Mouse (Mus musculus): ENCODE measurements around the gene Tsen54.

Gene Tsen54

GRCm38 (mm10) chr11:115814605-115815450 is at the start of gene Tsen54:
Gene Tsen54, plus strand, starts transcription at chr11:115814724.
- in situ Hi-C loops (cut with MboI): loop anchor here (5.0 to 10.0 kb wide), 2 partner anchors 93 to 330 kb away; no protein-coding TSS in a partner anchor

DNA sequence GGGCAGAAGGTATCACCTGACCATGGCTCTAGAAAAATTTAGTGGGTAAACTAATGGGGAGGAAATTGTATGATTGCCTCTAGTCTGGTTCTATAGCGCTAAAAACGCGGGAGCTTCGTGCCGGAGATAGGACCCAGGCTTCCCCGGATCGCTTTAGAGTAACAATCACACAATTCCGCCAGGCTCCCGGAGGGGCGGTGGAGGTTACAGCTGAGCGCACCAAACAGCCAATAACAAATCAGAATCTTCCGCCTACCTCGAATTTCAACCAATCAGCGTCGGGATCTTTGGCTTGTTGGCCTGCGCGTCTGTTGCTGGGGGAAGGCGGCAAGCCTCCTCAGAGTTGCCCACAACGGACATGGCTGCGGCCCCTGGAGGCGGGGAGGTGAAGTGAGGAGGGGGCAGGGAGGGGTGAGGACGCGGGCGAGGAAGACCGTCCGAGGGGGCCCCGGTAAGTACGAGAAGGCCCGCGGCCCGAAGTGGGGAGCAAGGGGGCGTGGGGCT is 49.4 kb upstream of the Tsen54 start, which contains the start of gene Tmem94:
TSS of gene Tmem94 (plus strand) at position 331 of the 504 bp plus-strand sequence.
- in situ Hi-C loops (cut with MboI): no loop called here

- in situ Hi-C loops (cut with MboI): no loop called here
Measured at GRCm38 (mm10) chr11:115765607-115766141, 48.9 kb upstream of the Tsen54 start.

DNA sequence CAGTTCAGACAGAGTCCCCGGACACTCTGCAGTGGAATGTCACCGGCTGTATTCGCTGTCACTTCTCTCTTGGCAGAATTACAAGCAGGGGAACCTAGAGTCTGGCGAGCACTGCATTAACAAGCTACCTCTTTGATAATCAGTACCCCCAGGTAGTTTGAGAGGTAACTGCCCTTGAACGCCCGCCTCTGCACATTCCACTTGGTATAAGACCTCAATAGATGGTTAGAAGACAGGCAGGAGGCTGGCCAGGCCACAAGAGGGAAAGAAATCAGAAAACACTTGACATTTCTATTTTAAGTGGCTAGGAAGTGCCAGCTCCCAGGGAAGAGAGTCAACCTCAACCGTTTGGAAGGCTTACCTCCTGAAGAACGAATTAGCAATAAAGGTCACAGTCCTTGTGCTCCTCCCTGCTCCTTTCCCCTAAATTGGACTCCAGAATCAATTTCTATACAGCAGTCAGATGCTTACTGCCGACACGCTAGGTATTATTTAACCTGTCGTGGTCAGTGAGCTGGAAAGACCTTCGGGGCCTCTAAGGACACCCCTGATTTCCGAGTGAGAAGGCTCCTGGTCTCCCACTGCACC is 48.1 kb upstream of the Tsen54 start:
- in situ Hi-C loops (cut with MboI): no loop called here

DNA sequence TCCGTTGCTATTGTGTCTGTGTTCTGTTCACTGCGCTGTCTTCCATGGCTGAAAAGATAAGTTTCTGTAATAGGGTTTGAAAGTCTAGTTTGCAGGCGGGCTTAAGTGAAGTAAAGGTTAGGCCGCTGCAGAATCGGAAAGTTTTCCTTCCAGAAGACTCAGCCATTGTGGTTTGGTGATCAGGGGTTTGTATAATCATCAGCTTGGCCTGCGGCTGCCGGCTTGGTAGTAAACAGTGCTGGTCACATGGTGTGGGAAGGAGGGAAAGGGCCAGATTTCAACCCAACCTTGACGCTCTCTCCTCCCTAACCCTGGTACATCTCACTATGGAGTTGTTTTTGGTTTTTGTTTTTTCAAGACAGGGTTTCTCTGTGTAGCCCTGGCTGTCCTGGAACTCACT is 47.5 kb upstream of the Tsen54 start:
- in situ Hi-C loops (cut with MboI): no loop called here

- in situ Hi-C loops (cut with MboI): no loop called here
Measured at GRCm38 (mm10) chr11:115768896-115769295, 45.6 kb upstream of the Tsen54 start.

DNA sequence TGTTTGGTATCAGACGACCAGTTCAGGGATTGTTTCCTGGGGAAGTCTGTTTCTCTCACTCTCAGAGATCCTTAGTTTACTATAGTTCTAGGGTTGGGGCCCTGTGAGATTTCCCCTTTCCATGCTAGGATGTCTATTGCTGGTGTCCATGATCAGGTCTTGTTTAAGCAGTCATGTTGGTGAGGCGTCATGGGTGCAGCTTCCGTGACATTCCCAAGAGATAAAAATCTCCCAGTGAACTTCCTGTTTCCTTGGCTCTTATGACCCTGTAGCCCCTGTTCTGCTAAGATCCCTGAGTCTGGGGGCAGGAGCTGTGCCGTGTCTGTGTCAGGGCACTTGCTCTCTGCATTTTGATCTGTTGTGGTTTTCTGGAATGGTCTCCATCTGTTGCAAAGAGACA is 39.9 kb upstream of the Tsen54 start:
- in situ Hi-C loops (cut with MboI): no loop called here

- in situ Hi-C loops (cut with MboI): no loop called here
Measured at GRCm38 (mm10) chr11:115775821-115776665, 38.5 kb upstream of the Tsen54 start.

GRCm38 (mm10) chr11:115776954-115777353 is 37.6 kb upstream of the Tsen54 start:
- in situ Hi-C loops (cut with MboI): no loop called here

DNA sequence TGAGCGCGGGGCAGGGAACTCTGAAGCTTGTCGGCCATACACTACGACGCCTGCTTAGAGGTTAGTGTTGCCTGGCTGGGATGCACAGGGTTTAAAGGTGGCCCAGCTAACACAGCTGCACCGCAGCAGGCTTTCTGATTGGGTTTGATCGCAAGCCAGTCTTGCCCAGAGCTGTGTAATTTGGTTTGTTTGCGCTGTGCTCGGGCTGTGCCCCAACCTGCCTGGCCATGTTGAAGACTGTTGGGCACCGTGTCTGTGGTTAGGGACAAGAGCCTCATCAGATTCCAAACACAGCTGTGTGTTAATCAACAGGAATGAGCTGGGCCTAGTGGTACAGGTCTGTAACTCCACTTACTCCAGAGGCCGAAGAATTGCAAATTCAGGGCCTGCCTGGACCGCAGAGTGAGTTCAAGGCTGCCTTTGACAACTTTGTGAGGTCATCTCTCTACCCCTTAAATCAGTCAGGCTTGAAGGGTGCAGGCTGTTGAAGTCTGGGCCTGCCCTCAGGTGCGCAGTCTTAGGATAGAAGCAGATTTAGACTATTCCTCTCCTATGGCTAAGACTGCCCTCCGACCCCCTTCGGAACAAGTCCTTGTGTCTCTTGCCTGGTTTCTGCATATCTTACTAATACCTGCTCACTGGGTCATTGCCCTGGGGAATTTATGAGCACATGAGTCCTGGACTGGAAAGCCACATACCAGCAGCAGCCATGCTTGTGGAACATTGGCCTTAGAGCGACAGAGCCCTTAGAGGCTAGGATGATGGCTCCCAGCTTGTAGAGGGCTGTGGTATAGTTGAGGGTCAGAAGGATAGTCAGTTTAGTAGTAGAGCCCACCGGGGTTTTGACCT is 36.8 kb upstream of the Tsen54 start:
- in situ Hi-C loops (cut with MboI): no loop called here

DNA sequence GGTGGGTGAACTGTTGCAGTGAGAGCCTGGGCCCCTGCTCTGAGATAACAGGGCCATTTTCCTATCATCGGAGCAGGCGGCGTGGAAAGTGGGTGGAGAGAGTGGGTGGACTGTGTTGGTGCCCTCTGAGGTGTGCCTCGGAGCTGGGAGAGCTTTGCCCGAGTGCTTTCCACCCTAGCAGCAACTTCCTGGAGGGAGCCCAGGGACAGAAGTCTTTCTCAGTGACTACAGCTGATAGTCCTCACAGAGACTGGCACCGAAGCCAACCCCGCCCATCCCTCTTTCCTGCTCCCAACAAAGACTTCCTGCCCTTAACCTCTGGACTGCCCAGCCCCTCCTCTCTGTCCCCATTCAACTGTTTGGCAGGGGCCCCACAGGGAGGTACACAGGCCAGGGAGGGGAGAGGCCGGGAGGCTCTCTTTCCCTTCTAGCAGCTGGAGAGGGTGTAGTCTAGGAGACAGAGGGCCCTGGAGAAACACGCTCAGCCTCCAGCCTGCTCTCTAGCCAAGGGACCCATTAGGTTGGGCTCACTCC is 35.4 kb upstream of the Tsen54 start:
- in situ Hi-C loops (cut with MboI): no loop called here

- in situ Hi-C loops (cut with MboI): no loop called here
Measured at GRCm38 (mm10) chr11:115780141-115781070, 34.1 kb upstream of the Tsen54 start.

- in situ Hi-C loops (cut with MboI): no loop called here
Measured at GRCm38 (mm10) chr11:115786473-115786872, 28.1 kb upstream of the Tsen54 start.

DNA sequence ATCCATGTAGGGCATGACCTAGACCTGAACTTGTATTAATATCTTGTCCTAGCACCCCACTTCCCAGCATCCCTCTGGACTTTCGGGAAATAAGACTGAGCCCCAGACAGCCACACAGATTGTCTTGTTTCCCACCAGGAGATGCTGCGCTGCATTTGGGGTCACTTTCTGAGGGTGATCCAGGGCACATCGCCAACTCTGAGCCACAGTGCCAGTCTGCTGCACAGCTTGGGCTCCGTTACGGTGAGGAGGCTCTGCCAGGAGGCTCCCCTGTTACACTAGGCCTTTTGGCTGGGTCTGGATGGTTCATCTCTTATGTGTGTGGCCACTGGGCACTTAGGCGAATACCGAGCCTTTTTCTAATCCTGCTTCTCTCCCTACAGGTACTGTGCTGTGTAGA is 24.7 kb upstream of the Tsen54 start:
- in situ Hi-C loops (cut with MboI): no loop called here

GRCm38 (mm10) chr11:115791919-115792318 is 22.6 kb upstream of the Tsen54 start:
- in situ Hi-C loops (cut with MboI): no loop called here

DNA sequence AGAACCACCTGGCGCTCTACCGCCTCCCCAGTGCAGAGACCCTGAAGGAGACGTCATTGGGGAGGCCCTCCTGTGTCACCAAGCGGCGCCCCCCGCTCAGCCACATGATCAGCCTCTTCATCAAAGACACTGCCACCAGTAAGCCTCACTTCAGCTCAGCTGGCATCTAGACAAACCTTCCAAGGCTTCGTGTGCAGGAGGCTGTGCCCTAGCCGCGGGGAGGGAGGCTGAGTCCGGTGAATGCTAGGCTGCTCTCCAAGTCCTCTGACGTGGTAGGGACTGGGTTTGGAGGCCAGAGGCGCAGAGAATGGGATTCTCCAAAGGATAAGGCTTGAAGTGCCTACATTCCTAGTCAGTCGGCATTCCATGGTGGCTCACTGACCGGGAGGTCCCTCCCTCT is 22.2 kb upstream of the Tsen54 start:
- in situ Hi-C loops (cut with MboI): no loop called here

DNA sequence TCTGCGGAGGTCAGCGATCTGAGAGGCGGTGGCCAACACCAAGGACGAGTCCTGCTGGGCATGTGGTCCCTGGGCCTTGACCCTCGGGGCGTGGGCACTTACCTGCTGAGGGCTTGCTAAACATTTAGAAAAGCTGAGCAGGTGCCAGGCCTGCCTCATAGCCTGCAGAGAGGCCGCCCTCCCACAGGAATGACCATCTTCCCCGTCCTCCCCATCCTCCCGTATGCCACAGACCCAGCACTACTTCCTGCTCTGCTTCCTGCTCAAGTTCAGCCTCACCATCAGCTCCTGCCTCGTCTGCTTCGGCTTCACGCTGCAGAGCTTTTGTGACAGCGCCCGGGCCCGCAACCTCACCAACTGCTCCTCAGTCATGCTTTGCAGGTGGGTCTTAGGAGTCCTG is 17.6 kb upstream of the Tsen54 start:
- in situ Hi-C loops (cut with MboI): no loop called here

DNA sequence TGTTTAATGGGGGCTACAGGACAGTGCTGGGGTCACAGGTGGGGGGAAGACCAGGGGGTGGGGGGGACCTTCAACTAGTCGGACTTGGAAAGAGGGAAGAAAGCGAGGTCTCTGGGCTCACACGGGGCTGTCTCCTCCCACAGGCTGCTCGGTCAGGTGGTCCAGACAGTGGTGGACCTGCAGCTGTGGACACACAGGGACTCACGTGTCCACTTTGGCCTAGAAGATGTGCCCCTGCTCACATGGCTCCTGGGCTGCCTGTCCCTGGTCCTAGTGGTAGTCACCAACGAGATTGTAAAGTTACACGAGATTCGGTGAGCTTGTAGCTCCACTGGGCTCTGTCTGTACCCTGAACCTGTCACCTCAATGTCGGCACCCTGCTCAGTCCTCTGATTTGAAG is 16.9 kb upstream of the Tsen54 start:
- in situ Hi-C loops (cut with MboI): no loop called here

DNA sequence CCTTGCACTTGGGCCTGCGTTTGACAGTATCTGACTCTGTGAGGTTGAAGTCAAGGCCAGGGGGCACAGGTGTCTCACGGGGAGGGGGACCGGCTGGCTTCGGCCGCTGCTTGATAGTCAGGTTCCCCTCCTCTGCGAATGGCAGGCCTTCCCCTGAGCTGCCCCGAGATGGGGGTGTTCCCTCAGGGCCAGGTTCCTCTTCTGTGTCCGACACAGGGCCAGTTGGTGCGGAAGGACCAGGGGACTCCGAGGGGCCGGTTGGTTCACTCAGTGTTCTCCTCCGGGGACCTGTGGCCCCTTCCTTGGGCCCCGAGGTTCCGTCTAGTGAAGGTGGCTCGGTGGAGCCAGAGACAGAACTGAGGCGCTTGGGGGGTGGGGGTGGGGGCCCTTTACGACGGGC is 13.5 kb upstream of the Tsen54 start:
- in situ Hi-C loops (cut with MboI): no loop called here
